Mouse (Mus musculus) gastrocnemius, adult 2 months (tissue): ENCODE measurements at regions not wholly inside any gene's neighbourhood (a gene's known extent, or its start where the extent isn't known, plus 50 kb on each side); places are given as distances from the start of the nearest gene placed in this dataset.
"Not testable (repeated sequence)": the region's sequence is repeated elsewhere in the genome, so short reads cannot be mapped to it uniquely, and the experiment has no call there.

Experiments used
- DNase-seq: peaks from one replicate; pipeline ENCODE4 v3.0.0; 2022
- H3K27ac ChIP-seq: fragments of 200-600 bp; 2 replicates; pipeline ENCODE4 v1.8.1; 2022; ENCODE audit warnings: mild to moderate bottlenecking
- H3K4me3 ChIP-seq: fragments of 200-600 bp; 2 replicates; pipeline ENCODE4 v1.8.1; 2022; ENCODE audit warnings: mild to moderate bottlenecking, moderate library complexity
- CTCF ChIP-seq: fragments of 200-600 bp; IDR thresholded peaks from 2 replicates; pipeline ENCODE4 v1.8.1; 2022; ENCODE audit warnings: antibody characterized with exemption, mild to moderate bottlenecking, moderate library complexity
- intact Hi-C: fragments of 180-260 bp; cut with DNase I; formaldehyde crosslinking; loops from one replicate; pipeline ENCODE4 v1.15.1; 2025

- H3K4me3 ChIP-seq = peak overlapping the region; percentile 53
- intact Hi-C loops = no loop called here
- TF ChIP-seq CTCF = no peak
- no peak overlapping the region for H3K27ac ChIP-seq
- DNase-seq = no peak
Observed at GRCm38 (mm10) chr14:58282708-58283290, 212.5 kb downstream of the Fgf9 start.

- Histone ChIP-seq H3K27ac (no peak overlapping the region), H3K4me3 (0 out of 2 replicates have a peak overlapping the region, but pooled peaks have one; percentile 53)
- intact Hi-C loops = no loop called here
- no peak for DNase-seq
- no peak for TF ChIP-seq CTCF
Observed at GRCm38 (mm10) chr14:58282264-58282663, 211.9 kb downstream of the Fgf9 start.

- H3K4me3 ChIP-seq, H3K27ac ChIP-seq, DNase-seq, intact Hi-C loops: not testable (repeated sequence)
Observed at GRCm38 (mm10) chr14:58274440-58274839, 204.1 kb downstream of the Fgf9 start.

- H3K4me3 ChIP-seq = no peak overlapping the region
- DNase-seq = no peak
- intact Hi-C loops = no loop called here
- H3K27ac ChIP-seq = no peak overlapping the region
- TF ChIP-seq CTCF = no peak
Observed at GRCm38 (mm10) chr14:58273693-58274419, 203.5 kb downstream of the Fgf9 start.

- no peak for TF ChIP-seq CTCF
- DNase-seq = no peak
- intact Hi-C loops = no loop called here
- Histone ChIP-seq H3K27ac (no peak overlapping the region), H3K4me3 (no peak overlapping the region)
Observed at GRCm38 (mm10) chr14:58265373-58265772, 195.0 kb downstream of the Fgf9 start.

- Histone ChIP-seq H3K27ac (no peak overlapping the region), H3K4me3 (no peak overlapping the region)
- no peak for TF ChIP-seq CTCF
- no peak for DNase-seq
- intact Hi-C loops = no loop called here
Observed at GRCm38 (mm10) chr14:58264401-58264800, 194.1 kb downstream of the Fgf9 start.

GRCm38 (mm10) chr14:58253369-58253968, 183.1 kb downstream of the Fgf9 start:
- TF ChIP-seq CTCF = no peak
- Histone ChIP-seq H3K4me3 (no peak overlapping the region), H3K27ac (no peak overlapping the region)
- no peak for DNase-seq
- intact Hi-C loops = no loop called here

- no peak for DNase-seq
- H3K4me3 ChIP-seq = no peak overlapping the region
- intact Hi-C loops = no loop called here
- TF ChIP-seq CTCF = peak; percentile 20; the same call in 1 of the 2 replicates
- H3K27ac ChIP-seq = no peak overlapping the region
Observed at GRCm38 (mm10) chr14:58225869-58226268, 155.5 kb downstream of the Fgf9 start.

- TF ChIP-seq CTCF = no peak
- Histone ChIP-seq H3K27ac (no peak overlapping the region), H3K4me3 (no peak overlapping the region)
- DNase-seq = no peak
- intact Hi-C loops = no loop called here
Observed at GRCm38 (mm10) chr14:58224419-58224818, 154.1 kb downstream of the Fgf9 start.

- Histone ChIP-seq H3K4me3 (no peak overlapping the region), H3K27ac (no peak overlapping the region)
- DNase-seq = no peak
- no peak for TF ChIP-seq CTCF
- intact Hi-C loops = no loop called here
Observed at GRCm38 (mm10) chr14:58208401-58208800, 138.1 kb downstream of the Fgf9 start.

GRCm38 (mm10) chr14:58202607-58203295, 132.4 kb downstream of the Fgf9 start:
- no peak overlapping the region for H3K27ac ChIP-seq
- TF ChIP-seq CTCF = no peak
- DNase-seq = no peak
- H3K4me3 ChIP-seq = no peak overlapping the region
- intact Hi-C loops = no loop called here

GRCm38 (mm10) chr14:58189948-58190347, 119.6 kb downstream of the Fgf9 start:
- Histone ChIP-seq H3K4me3 (no peak overlapping the region), H3K27ac (no peak overlapping the region)
- no peak for TF ChIP-seq CTCF
- no peak for DNase-seq
- intact Hi-C loops = no loop called here

GRCm38 (mm10) chr14:58182869-58183268, 112.5 kb downstream of the Fgf9 start:
- intact Hi-C loops = no loop called here
- Histone ChIP-seq H3K27ac (no peak overlapping the region), H3K4me3 (no peak overlapping the region)
- no peak for DNase-seq
- TF ChIP-seq CTCF = no peak
